Mouse (Mus musculus) left cerebral cortex, postnatal 10 days (tissue): ENCODE measurements around the gene Gm20388. TPM values are rescaled to one million over a fixed set of nuclear protein-coding genes. Genes with fewer than 3 reads are reported as not detected.

Experiments used
- DNase-seq, 2 experiments: peaks; one replicate each; pipeline ENCODE4 v3.0.0; 2021 to 2022; ENCODE audit warnings: low spot score in 2 of 2, mixed read lengths in 1 of 2; ENCODE audit errors: extremely low spot score in 1 of 2
- intact Hi-C: fragments of 180-260 bp; cut with DNase I; formaldehyde crosslinking; loops from one replicate; pipeline ENCODE4 v1.15.1; 2025
- microRNA-seq: library from miRNA; unstranded; fragments of <30 nt; microRNA quantifications from one replicate; pipeline ENCODE4 v1.2.0, GENCODE M21; 2022
- total RNA-seq, 2 experiments: library from RNA; stranded (reverse); gene quantifications; 2 replicates each; pipeline ENCODE4 v1.2.3; 2021

Gene Gm20388
- total RNA-seq, 2 experiments from 2014 or later = 4.4 to 9.0 TPM

- DNase-seq = peak in 1 of 2 experiments; percentile 32
Measured at GRCm38 (mm10) chr8:124375727-124376126, 4465.1 kb downstream of the Gm20388 start.

GRCm38 (mm10) chr8:124376406-124376805, 4465.8 kb downstream of the Gm20388 start:
- no peak for DNase-seq
- intact Hi-C loops = no loop called here

More at GRCm38 (mm10) chr8:124375727-124376126, 4465.1 kb downstream of the Gm20388 start:
- intact Hi-C loops = no loop called here

GRCm38 (mm10) chr8:124379289-124379688, 4468.6 kb downstream of the Gm20388 start:
- DNase-seq = peak in 1 of 2 experiments; percentile 19
- intact Hi-C loops = no loop called here

- no peak for DNase-seq
- intact Hi-C loops = no loop called here
Measured at GRCm38 (mm10) chr8:124382235-124382634, 4471.6 kb downstream of the Gm20388 start.

GRCm38 (mm10) chr8:124384336-124384735, 4473.7 kb downstream of the Gm20388 start:
- DNase-seq = no peak
- intact Hi-C loops = no loop called here

GRCm38 (mm10) chr8:124386225-124386899, 4475.7 kb downstream of the Gm20388 start:
- DNase-seq = no peak
- intact Hi-C loops = no loop called here

GRCm38 (mm10) chr8:124389495-124389894, 4478.9 kb downstream of the Gm20388 start:
- intact Hi-C loops = no loop called here
- DNase-seq = peak; percentile 74

GRCm38 (mm10) chr8:124391191-124391590, 4480.6 kb downstream of the Gm20388 start:
- intact Hi-C loops = loop anchor here (10.0 kb wide), 1 partner anchor 124 kb away; no protein-coding TSS in a partner anchor
- peak in 1 of 2 experiments; percentile 73 for DNase-seq

- no peak for DNase-seq
- intact Hi-C loops = loop anchor here (10.0 kb wide), 1 partner anchor 122 kb away; no protein-coding TSS in a partner anchor
Measured at GRCm38 (mm10) chr8:124392271-124393012, 4481.8 kb downstream of the Gm20388 start.

GRCm38 (mm10) chr8:124393013-124393412, 4482.4 kb downstream of the Gm20388 start:
- DNase-seq = no peak
- intact Hi-C loops = loop anchor here (10.0 kb wide), 1 partner anchor 122 kb away; no protein-coding TSS in a partner anchor

GRCm38 (mm10) chr8:124393927-124394326, 4483.3 kb downstream of the Gm20388 start:
- intact Hi-C loops = loop anchor here (10.0 kb wide), 1 partner anchor 121 kb away; no protein-coding TSS in a partner anchor
- peak in 1 of 2 experiments; percentile 59 for DNase-seq

GRCm38 (mm10) chr8:124394951-124395350, 4484.3 kb downstream of the Gm20388 start:
- intact Hi-C loops = loop anchor here (5.0 to 10.0 kb wide), 2 partner anchors 37 to 120 kb away; no protein-coding TSS in a partner anchor

More at GRCm38 (mm10) chr8:124394951-124395350, 4484.3 kb downstream of the Gm20388 start:
- no peak for DNase-seq

Small RNA genes lying within 50 kb of the gene (microRNA-seq; reads per million reads assigned to microRNA genes)
- gene Gm22715 (not detected), gene Gm24366 (not detected), gene Gm27530 (not detected), gene Mir1967 (not detected), gene Mir6396 (not detected), gene Mir7079 (not detected), gene Mir7080 (143 reads per million, percentile 60 among the genes with 10 or more reads in this experiment), gene Mir7237 (not detected), gene Mir7687 (3.7 reads per million, percentile 9 among the genes with 10 or more reads in this experiment)

Other genes starting within 250 kb of the Gm20388 start
- gene Wfdc1, start 244.5 kb upstream of the Gm20388 start, total RNA-seq = 1 to 10 TPM; 4.5 to 5.7 TPM
- gene Atp2c2, start 210.8 kb upstream of the Gm20388 start, total RNA-seq = under 1 TPM; 0.55 to 0.79 TPM
- gene Tldc1, start 132.4 kb upstream of the Gm20388 start, total RNA-seq = 10 to 100 TPM; 14.2 to 15.9 TPM
- 100 to 1,000 TPM in 1 of 2 experiments, 10 to 100 TPM in 1; 96.5 to 100 TPM for gene Cotl1, start 70.3 kb upstream of the Gm20388 start, total RNA-seq
- 1 to 10 TPM; 7.3 to 8.2 TPM for gene Klhl36, start 48.6 kb upstream of the Gm20388 start, total RNA-seq
- gene Usp10, start 481 bp upstream of the Gm20388 start, total RNA-seq = 100 to 1,000 TPM in 1 of 2 experiments, 10 to 100 TPM in 1; 94.5 to 114 TPM
- gene Crispld2, start 81.6 kb downstream of the Gm20388 start, total RNA-seq = 1 to 10 TPM; 2.0 to 2.5 TPM
- gene Zdhhc7, start 190.6 kb downstream of the Gm20388 start, total RNA-seq = 10 to 100 TPM; 32.4 to 36.1 TPM
- 100 to 1,000 TPM; 105 TPM for gene 6430548M08Rik, start 203.3 kb downstream of the Gm20388 start, total RNA-seq